Mouse (Mus musculus) liver, embryonic 15.5 days (tissue): ENCODE results near the gene Pmp22. TPM values are rescaled to one million over a fixed set of nuclear protein-coding genes. Genes with fewer than 3 reads are reported as not detected.

ENCODE experiments used
- ATAC-seq: fragments of 200-750 bp; cut with Nextera tagmentation; 2 replicates; pipeline ENCODE4 v1.8.0; 2017; ENCODE audit warnings: moderate number of reproducible peaks, mild to moderate bottlenecking, moderate library complexity; ENCODE audit not compliant: insufficient read depth
- H3K27ac ChIP-seq: fragments of 300-500 bp; sonication (generic); replicated peaks from 2 replicates; pipeline ENCODE4 v1.5.1; 2015; ENCODE audit warnings: mild to moderate bottlenecking, inconsistent platforms
- H3K27me3 ChIP-seq: fragments of 300-500 bp; sonication (generic); 2 replicates; pipeline ENCODE4 v1.6.1; 2015; ENCODE audit warnings: mild to moderate bottlenecking, inconsistent platforms
- H3K36me3 ChIP-seq: fragments of 300-500 bp; sonication (generic); replicated peaks from 2 replicates; pipeline ENCODE4 v1.6.1; 2015; ENCODE audit warnings: moderate library complexity, mild to moderate bottlenecking, inconsistent platforms
- H3K4me1 ChIP-seq: fragments of 300-500 bp; sonication (generic); replicated peaks from 2 replicates; pipeline ENCODE4 v1.6.1; 2015; ENCODE audit warnings: inconsistent platforms
- H3K4me2 ChIP-seq: fragments of 300-500 bp; sonication (generic); 2 replicates; pipeline ENCODE4 v1.6.1; 2015; ENCODE audit warnings: moderate library complexity, mild to moderate bottlenecking, inconsistent platforms
- H3K4me3 ChIP-seq: fragments of 300-500 bp; sonication (generic); replicated peaks from 2 replicates; pipeline ENCODE4 v1.5.1; 2015; ENCODE audit warnings: mild to moderate bottlenecking, inconsistent platforms
- H3K9ac ChIP-seq: fragments of 300-500 bp; sonication (generic); 2 replicates; pipeline ENCODE4 v1.6.1; 2015; ENCODE audit warnings: moderate library complexity, mild to moderate bottlenecking, inconsistent platforms
- H3K9me3 ChIP-seq: fragments of 300-500 bp; sonication (generic); replicated peaks from 2 replicates; pipeline ENCODE4 v1.6.1; 2016; ENCODE audit warnings: inconsistent platforms
- WGBS: fragments of 180-500 bp; shearing (Covaris S2); methylation state at CpG from one replicate; pipeline ENCODE4 v1.1.7; 2015; ENCODE audit warnings: mixed read lengths; ENCODE audit not compliant: insufficient replicate concordance; 5-methylcytosine and 5-hydroxymethylcytosine counted together
- polyA plus RNA-seq: library from polyadenylated mRNA; unstranded; fragments of >200 nt; fragmentation: Nextera tagmentation; extraction: Ambion mirVana; gene quantifications from 2 replicates; pipeline ENCODE4 v1.2.1, GENCODE M21; 2015

Pmp22 gene
- polyA plus RNA-seq, 1 experiment from 2014 or later: 18.8 TPM

GRCm38 (mm10) chr11:63109230-63109775 is 19.5 kb upstream of the Pmp22 start:
- Histone ChIP-seq H3K4me2 (no peak overlapping the region), H3K9me3 (no peaks in the 10 kb centered on the region), H3K9ac (no peak overlapping the region), H3K4me1 (no peaks in the 10 kb centered on the region), H3K27ac (no peak overlapping the region), H3K4me3 (no peak overlapping the region), H3K27me3 (no peaks in the 10 kb centered on the region), H3K36me3 (no peaks in the 10 kb centered on the region)
- no peak for ATAC-seq
- WGBS: 47% methylated on average over 1 of the region's 1 CpGs

GRCm38 (mm10) chr11:63110329-63110728 is 18.5 kb upstream of the Pmp22 start:
- WGBS: 58% methylated on average over 3 of the region's 3 CpGs
- no peaks in the 10 kb centered on the region for H3K36me3 ChIP-seq
- no peaks in the 10 kb centered on the region for H3K27me3 ChIP-seq
- H3K4me1 ChIP-seq: no peaks in the 10 kb centered on the region
- no peaks in the 10 kb centered on the region for H3K9me3 ChIP-seq
- no peak overlapping the region for H3K9ac ChIP-seq
- H3K4me2 ChIP-seq: no peak overlapping the region
- H3K4me3 ChIP-seq: no peak overlapping the region
- no peak overlapping the region for H3K27ac ChIP-seq
- ATAC-seq: no peak

- ATAC-seq: no peak
- no peak overlapping the region for H3K9ac ChIP-seq
- no peak overlapping the region for H3K4me2 ChIP-seq
- H3K4me1 ChIP-seq: no peaks in the 10 kb centered on the region
- H3K9me3 ChIP-seq: no peaks in the 10 kb centered on the region
- WGBS: 72% methylated on average over 8 of the region's 8 CpGs
- H3K27ac ChIP-seq: no peak overlapping the region
- no peaks in the 10 kb centered on the region for H3K36me3 ChIP-seq
- H3K27me3 ChIP-seq: no peaks in the 10 kb centered on the region
- H3K4me3 ChIP-seq: no peak overlapping the region
These were observed 13.8 kb upstream of the Pmp22 start for GRCm38 (mm10) chr11:63114807-63115641.

- no peaks in the 10 kb centered on the region for H3K36me3 ChIP-seq
- no peak for ATAC-seq
- no peaks in the 10 kb centered on the region for H3K4me1 ChIP-seq
- H3K27ac ChIP-seq: no peak overlapping the region
- no peak overlapping the region for H3K9ac ChIP-seq
- H3K27me3 ChIP-seq: no peaks in the 10 kb centered on the region
- 64% methylated on average over 5 of the region's 5 CpGs for WGBS
- no peak overlapping the region for H3K4me2 ChIP-seq
- no peaks in the 10 kb centered on the region for H3K9me3 ChIP-seq
- H3K4me3 ChIP-seq: no peak overlapping the region
These were observed 12.1 kb upstream of the Pmp22 start for GRCm38 (mm10) chr11:63116652-63117051.

GRCm38 (mm10) chr11:63117266-63117665 is 11.5 kb upstream of the Pmp22 start:
- Histone ChIP-seq H3K4me2 (no peak overlapping the region), H3K4me1 (no peaks in the 10 kb centered on the region), H3K9ac (no peak overlapping the region), H3K27me3 (no peaks in the 10 kb centered on the region), H3K9me3 (no peaks in the 10 kb centered on the region), H3K36me3 (no peaks in the 10 kb centered on the region), H3K27ac (no peak overlapping the region), H3K4me3 (no peak overlapping the region)
- ATAC-seq: no peak
- 44% methylated on average over 1 of the region's 1 CpGs for WGBS

GRCm38 (mm10) chr11:63119791-63120190 is 9.0 kb upstream of the Pmp22 start:
- Histone ChIP-seq H3K4me2 (no peak overlapping the region), H3K36me3 (no peaks in the 10 kb centered on the region), H3K9me3 (no peaks in the 10 kb centered on the region), H3K27me3 (no peaks in the 10 kb centered on the region), H3K4me1 (no peaks in the 10 kb centered on the region), H3K9ac (no peak overlapping the region), H3K4me3 (no peak overlapping the region), H3K27ac (no peak overlapping the region)
- ATAC-seq: no peak
- 20% methylated on average over 7 of the region's 7 CpGs for WGBS

- no peaks in the 10 kb centered on the region for H3K4me1 ChIP-seq
- no peak overlapping the region for H3K4me2 ChIP-seq
- H3K9me3 ChIP-seq: no peaks in the 10 kb centered on the region
- H3K9ac ChIP-seq: no peak overlapping the region
- no peak overlapping the region for H3K27ac ChIP-seq
- ATAC-seq: no peak
- H3K27me3 ChIP-seq: no peaks in the 10 kb centered on the region
- WGBS: 27% methylated on average over 2 of the region's 2 CpGs
- H3K36me3 ChIP-seq: no peaks in the 10 kb centered on the region
- H3K4me3 ChIP-seq: no peak overlapping the region
These were observed 6.5 kb upstream of the Pmp22 start for GRCm38 (mm10) chr11:63122249-63122648.

- no peaks in the 10 kb centered on the region for H3K9me3 ChIP-seq
- H3K27me3 ChIP-seq: peaks cover 3% of the 10 kb centered on the region; the same call in 1 of the 2 replicates
- 55% methylated on average over 4 of the region's 4 CpGs for WGBS
- no peak overlapping the region for H3K27ac ChIP-seq
- H3K4me3 ChIP-seq: no peak overlapping the region
- H3K4me2 ChIP-seq: no peak overlapping the region
- no peak overlapping the region for H3K9ac ChIP-seq
- no peaks in the 10 kb centered on the region for H3K36me3 ChIP-seq
- H3K4me1 ChIP-seq: no peaks in the 10 kb centered on the region
- ATAC-seq: no peak
These were observed 5.9 kb upstream of the Pmp22 start for GRCm38 (mm10) chr11:63122776-63123350.

- H3K36me3 ChIP-seq: no peaks in the 10 kb centered on the region
- H3K9me3 ChIP-seq: no peaks in the 10 kb centered on the region
- H3K4me2 ChIP-seq: no peak overlapping the region
- WGBS: 24% methylated on average over 4 of the region's 4 CpGs
- H3K4me1 ChIP-seq: no peaks in the 10 kb centered on the region
- H3K9ac ChIP-seq: no peak overlapping the region
- H3K27ac ChIP-seq: no peak overlapping the region
- no peak overlapping the region for H3K4me3 ChIP-seq
- no peak for ATAC-seq
- peaks cover 16% of the 10 kb centered on the region for H3K27me3 ChIP-seq
These were observed 4.5 kb upstream of the Pmp22 start for GRCm38 (mm10) chr11:63124316-63124715.

- WGBS: 59% methylated on average over 5 of the region's 5 CpGs
- no peaks in the 10 kb centered on the region for H3K9me3 ChIP-seq
- no peak overlapping the region for H3K4me3 ChIP-seq
- H3K9ac ChIP-seq: no peak overlapping the region
- no peaks in the 10 kb centered on the region for H3K36me3 ChIP-seq
- H3K4me1 ChIP-seq: no peaks in the 10 kb centered on the region
- H3K27me3 ChIP-seq: peaks cover 33% of the 10 kb centered on the region
- H3K27ac ChIP-seq: no peak overlapping the region
- no peak for ATAC-seq
- H3K4me2 ChIP-seq: no peak overlapping the region
These were observed 2.8 kb upstream of the Pmp22 start for GRCm38 (mm10) chr11:63125832-63126456.

- Histone ChIP-seq H3K27me3 (peaks cover 43% of the 10 kb centered on the region), H3K27ac (no peak overlapping the region), H3K9ac (no peak overlapping the region), H3K36me3 (no peaks in the 10 kb centered on the region), H3K4me2 (no peak overlapping the region), H3K4me3 (no peak overlapping the region), H3K9me3 (no peaks in the 10 kb centered on the region), H3K4me1 (0 out of 2 replicates have a peak, but pooled peaks cover 1% of the 10 kb centered on the region)
- 45% methylated on average over 8 of the region's 8 CpGs for WGBS
- no peak for ATAC-seq
These were observed 1.8 kb upstream of the Pmp22 start for GRCm38 (mm10) chr11:63126976-63127375.
